Mouse (Mus musculus): ENCODE data around the gene Phactr4.

GRCm38 (mm10) chr4:132455146-132455545 lies 32.9 kb upstream of the Phactr4 start:
- TF ChIP-seq CTCF (IDR thresholded peaks at IDR 0.05; ENCODE audit: low read depth, low read length), result no peak
- no peak for TF ChIP-seq POLR2A (IDR thresholded peaks at IDR 0.05; ENCODE audit: extremely low read depth, insufficient read depth, low read length)

All from liver, adult 2 months (tissue).